Mouse (Mus musculus) hematopoietic stem cell, adult 5-6 weeks (primary cell): ENCODE results near the gene Sfxn1. TPM values are rescaled to one million over a fixed set of nuclear protein-coding genes. Genes with fewer than 3 reads are reported as not detected.

ENCODE experiments used
- ATAC-seq, 2 experiments: fragments of 125-278 bp in 1 of 2; replicated peaks in 1 of 2; 2 replicates each; pipeline ENCODE4 v1.8.0; 2016 to 2017; ENCODE audit warnings: inconsistent platforms in 2 of 2, mild to moderate bottlenecking in 2 of 2, moderate number of reproducible peaks in 2 of 2, low read depth in 1 of 2, moderate TSS enrichment in 1 of 2; ENCODE audit not compliant: low FRiP score in 2 of 2, poor library complexity in 2 of 2, severe bottlenecking in 2 of 2, insufficient read depth in 1 of 2, low TSS enrichment in 1 of 2
- total RNA-seq: library from RNA; stranded (forward); fragments of 172-1452, 232-1000 nt; gene quantifications from 2 replicates; pipeline ENCODE4 v1.2.3, GENCODE M21; 2017

Sfxn1 gene
- 54.8 and 74.3 TPM in 2 replicates for total RNA-seq

- ATAC-seq = peak; percentile 82 to 87
These were observed at the start of gene Sfxn1 for GRCm38 (mm10) chr13:54071606-54072331. Sfxn1 (plus strand) TSS chr13:54071869.

GRCm38 (mm10) chr13:54023311-54023710 is 48.4 kb upstream of the Sfxn1 start:
- ATAC-seq = no peak

GRCm38 (mm10) chr13:54027079-54027478 is 44.6 kb upstream of the Sfxn1 start:
- ATAC-seq = no peak

- no peak for ATAC-seq
These were observed 38.0 kb upstream of the Sfxn1 start for GRCm38 (mm10) chr13:54033653-54034052.

- ATAC-seq = no peak
These were observed 36.1 kb upstream of the Sfxn1 start for GRCm38 (mm10) chr13:54035541-54035940.

GRCm38 (mm10) chr13:54037936-54038335 is 33.7 kb upstream of the Sfxn1 start:
- no peak for ATAC-seq

- ATAC-seq = no peak
These were observed 31.4 kb upstream of the Sfxn1 start for GRCm38 (mm10) chr13:54040256-54040655.

- no peak for ATAC-seq
These were observed 22.9 kb upstream of the Sfxn1 start for GRCm38 (mm10) chr13:54048679-54049352.

- no peak for ATAC-seq
These were observed 20.0 kb upstream of the Sfxn1 start for GRCm38 (mm10) chr13:54051641-54052040.

- peak in 1 of 2 experiments; percentile 19; a peak in 1 of 4 replicates for ATAC-seq
These were observed 16.7 kb upstream of the Sfxn1 start for GRCm38 (mm10) chr13:54054962-54055361.

- ATAC-seq = peak; percentile 90 to 94
These were observed 16.2 kb upstream of the Sfxn1 start, which contains the start of gene Drd1 for GRCm38 (mm10) chr13:54055448-54055861. Drd1 (minus strand) TSS chr13:54055705.

- ATAC-seq = no peak
These were observed 9.6 kb upstream of the Sfxn1 start for GRCm38 (mm10) chr13:54062068-54062467.

GRCm38 (mm10) chr13:54063292-54063691 is 8.4 kb upstream of the Sfxn1 start:
- no peak for ATAC-seq

GRCm38 (mm10) chr13:54066081-54066746 is 5.5 kb upstream of the Sfxn1 start:
- ATAC-seq = no peak

GRCm38 (mm10) chr13:54067617-54068166 is 4.0 kb upstream of the Sfxn1 start:
- ATAC-seq = no peak

GRCm38 (mm10) chr13:54071011-54071410 is 658 bp upstream of the Sfxn1 start:
- no peak for ATAC-seq

GRCm38 (mm10) chr13:54072526-54073057 is 923 bp downstream of the Sfxn1 start:
- no peak for ATAC-seq

GRCm38 (mm10) chr13:54073066-54073465 is 1.4 kb downstream of the Sfxn1 start:
- no peak for ATAC-seq
